Mouse (Mus musculus): ENCODE results near the gene Prpf39.
A peak's percentile ranks its signal among the peaks of the same experiment; 100 is the strongest.

The Prpf39 gene

GRCm38 (mm10) chr12:65036190-65036870 is at the start of gene Prpf39:
Prpf39 (plus strand) TSS chr12:65036333.
- DNase-seq (ENCODE audit: low spot score) = peak; percentile 82

- no peak for DNase-seq (ENCODE audit: low spot score)
These were observed 28.4 kb upstream of the Prpf39 start for GRCm38 (mm10) chr12:65007725-65008124.

GRCm38 (mm10) chr12:65022842-65023241 is 13.3 kb upstream of the Prpf39 start:
- no peak for DNase-seq (ENCODE audit: low spot score)

- no peak for DNase-seq (ENCODE audit: low spot score)
These were observed 319 bp upstream of the Prpf39 start for GRCm38 (mm10) chr12:65035839-65036189.

DNA sequence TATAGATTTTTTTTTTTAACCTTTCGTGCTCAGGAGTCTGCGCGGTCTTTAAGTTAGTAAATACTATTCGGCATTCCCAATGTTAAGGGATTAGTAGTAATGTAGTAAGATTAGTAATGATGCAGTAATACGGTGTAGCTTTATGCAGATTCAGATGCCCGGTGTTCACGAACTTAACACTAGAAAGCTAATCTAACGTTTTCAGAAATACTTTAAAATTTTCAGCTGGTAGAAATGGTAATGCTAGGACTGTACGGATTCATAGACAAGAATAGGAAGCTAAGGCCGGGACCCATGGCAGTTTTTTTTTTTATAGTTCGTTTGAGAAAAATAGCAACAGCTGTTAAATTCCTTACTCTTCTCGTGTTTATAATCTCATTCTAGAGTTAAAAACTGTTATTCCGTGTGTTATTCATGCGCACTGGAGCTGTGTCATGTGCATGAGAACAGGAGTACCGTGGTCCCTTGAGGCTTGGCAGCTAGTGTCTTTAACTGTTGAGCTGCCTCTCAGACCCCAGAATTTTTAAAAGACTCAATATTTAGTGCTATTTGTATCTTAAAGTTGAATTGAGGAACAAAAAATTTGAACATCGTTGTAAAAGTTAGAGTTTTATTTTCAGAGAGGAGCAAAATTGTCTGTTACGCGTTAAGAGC is 886 bp downstream of the Prpf39 start:
- no peak for DNase-seq (ENCODE audit: low spot score)

DNA sequence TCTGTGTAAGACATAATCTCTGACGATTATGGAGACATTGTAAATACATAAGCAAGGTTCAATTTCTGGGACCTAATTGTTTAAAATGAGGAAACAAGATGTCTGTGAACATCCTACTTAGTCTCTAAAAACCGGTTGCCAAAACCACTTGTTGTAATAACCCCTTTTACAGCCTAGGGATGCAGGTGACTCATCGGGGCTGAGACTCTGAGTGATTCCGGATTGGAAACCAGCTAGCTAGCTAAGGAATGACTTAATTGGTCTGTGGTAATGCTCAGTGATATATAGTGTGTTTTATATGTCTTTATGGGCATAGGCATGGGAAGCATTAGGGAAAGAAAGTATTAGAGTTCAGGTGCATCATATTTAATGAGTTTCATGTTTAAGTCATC is 1.4 kb downstream of the Prpf39 start:
- no peak for DNase-seq (ENCODE audit: low spot score)

DNA sequence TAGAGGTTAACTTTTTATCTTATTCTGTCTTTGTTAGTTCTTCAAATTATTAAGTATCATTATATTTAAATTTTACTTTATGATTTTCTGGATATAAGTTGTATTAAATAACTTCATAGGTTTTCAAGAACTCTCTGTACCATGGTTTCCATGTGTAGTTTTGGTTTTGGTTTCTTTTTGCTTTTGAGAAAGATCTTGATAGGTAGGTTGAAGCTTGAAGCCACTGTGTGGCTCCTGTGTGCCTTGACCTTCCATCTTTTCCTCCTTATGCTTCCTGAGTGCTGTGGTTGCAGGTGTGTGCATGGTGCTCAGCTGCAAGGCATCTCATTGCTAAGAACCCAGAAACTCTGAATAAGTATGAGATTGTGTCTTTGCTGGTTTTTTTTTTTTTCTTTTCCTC is 12.7 kb downstream of the Prpf39 start:
- DNase-seq (ENCODE audit: low spot score) = no peak

DNA sequence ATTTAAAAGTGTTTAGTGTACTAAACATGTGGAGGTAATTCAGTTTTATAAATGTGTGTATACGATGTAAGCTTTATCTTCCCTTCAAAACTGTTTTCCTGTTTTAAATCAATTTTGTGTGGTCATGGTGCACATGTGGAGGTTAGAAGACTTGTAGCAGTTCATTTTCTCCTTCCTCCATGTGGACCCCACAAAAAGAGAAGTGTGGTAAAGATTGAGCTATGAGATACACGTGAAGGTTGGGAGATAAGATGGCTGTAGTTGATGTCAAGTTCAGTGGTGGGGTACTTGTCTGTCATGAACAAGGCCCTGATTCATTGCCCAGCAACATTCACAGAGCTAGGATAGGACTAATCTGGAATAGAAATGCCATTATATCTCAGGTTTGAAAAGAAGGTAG is 22.1 kb downstream of the Prpf39 start:
- DNase-seq (ENCODE audit: low spot score) = no peak

- DNase-seq (ENCODE audit: low spot score) = no peak
These were observed 24.9 kb downstream of the Prpf39 start for GRCm38 (mm10) chr12:65061082-65061481.

DNA sequence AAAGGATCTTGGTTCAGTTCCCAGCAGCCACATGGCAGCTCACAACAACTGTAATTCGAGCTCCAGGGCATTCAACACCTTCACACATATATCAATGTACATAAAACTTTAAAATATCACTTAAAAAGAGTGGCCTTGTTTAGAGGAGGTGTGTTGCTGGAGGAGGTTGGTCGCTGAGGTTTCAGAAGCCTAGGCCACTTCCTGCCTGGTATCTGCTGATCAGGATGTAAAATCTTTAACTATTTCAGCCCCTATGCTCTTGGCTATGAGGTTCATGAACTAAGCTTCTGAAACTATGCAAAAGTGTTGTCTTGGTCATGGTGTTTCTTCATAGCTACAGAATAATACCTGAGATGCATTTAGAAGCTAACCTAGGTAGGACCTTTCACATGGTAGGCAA is 29.1 kb downstream of the Prpf39 start:
- DNase-seq (ENCODE audit: low spot score) = no peak

- no peak for DNase-seq (ENCODE audit: low spot score)
These were observed 30.1 kb downstream of the Prpf39 start for GRCm38 (mm10) chr12:65066234-65066633.

GRCm38 (mm10) chr12:65068409-65068808 is 32.3 kb downstream of the Prpf39 start:
- no peak for DNase-seq (ENCODE audit: low spot score)

GRCm38 (mm10) chr12:65072911-65073610 is 36.9 kb downstream of the Prpf39 start:
- no peak for DNase-seq (ENCODE audit: low spot score)

DNA sequence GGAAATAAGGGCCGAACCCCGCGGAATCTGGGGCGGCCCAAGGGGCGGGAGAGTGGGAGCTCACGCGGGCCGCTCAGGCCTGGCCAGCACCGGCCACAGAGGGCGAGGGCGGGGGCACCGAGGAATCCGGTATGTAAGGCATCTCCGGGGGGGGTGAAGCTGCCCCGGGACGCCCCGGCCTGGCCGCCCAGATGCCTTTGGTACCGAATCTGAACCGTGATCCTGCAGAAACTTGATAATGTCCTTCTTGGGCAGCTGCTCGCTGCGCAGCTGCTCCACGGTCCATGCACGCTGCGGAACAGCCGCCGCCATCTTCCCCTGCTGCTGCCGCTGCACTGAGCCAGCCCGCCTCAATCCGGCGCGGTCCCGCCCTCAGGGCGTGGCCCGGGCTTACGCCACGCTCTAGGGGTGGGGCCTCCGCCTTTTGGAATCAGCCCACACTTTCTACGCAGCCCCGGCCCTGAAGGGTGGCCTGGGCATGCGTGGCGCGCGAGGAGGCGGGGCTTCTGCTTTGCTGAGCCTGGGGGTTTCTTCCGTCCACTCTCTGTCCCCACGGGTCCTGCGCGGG is 37.6 kb downstream of the Prpf39 start, which contains the start of gene Fkbp3:
TSS of gene Fkbp3 (minus strand) at position 397 of the 568 bp plus-strand sequence.
- peak; percentile 95 for DNase-seq (ENCODE audit: low spot score)

- DNase-seq (ENCODE audit: low spot score) = no peak
These were observed 38.5 kb downstream of the Prpf39 start for GRCm38 (mm10) chr12:65074651-65075050.

- DNase-seq (ENCODE audit: low spot score) = peak; percentile 84
These were observed 39.1 kb downstream of the Prpf39 start, which contains the start of gene Fancm for GRCm38 (mm10) chr12:65075085-65075732. Fancm (plus strand) TSS chr12:65075603.

DNA sequence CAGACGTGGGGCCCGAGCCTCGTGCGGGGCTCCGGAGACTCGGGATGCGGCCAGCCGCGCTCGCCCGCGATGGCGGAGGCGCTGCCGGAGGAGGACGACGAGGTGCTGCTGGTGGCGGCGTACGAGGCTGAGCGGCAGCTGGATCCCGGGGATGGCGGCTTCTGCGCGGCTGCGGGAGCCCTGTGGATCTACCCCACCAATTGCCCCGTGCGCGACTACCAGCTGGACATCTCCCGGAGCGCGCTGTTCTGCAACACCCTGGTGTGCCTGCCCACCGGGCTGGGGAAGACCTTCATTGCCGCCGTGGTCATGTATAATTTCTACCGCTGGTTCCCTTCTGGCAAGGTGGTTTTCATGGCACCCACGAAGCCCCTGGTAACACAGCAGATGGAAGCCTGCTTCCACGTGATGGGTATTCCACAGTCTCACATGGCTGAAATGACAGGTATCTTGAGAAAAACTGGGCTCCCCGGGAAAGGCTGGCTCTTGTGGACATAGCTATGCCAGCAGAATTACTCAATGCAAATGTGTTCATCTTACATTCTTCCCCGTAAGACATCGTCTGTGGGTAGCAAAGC is 39.7 kb downstream of the Prpf39 start:
- no peak for DNase-seq (ENCODE audit: low spot score)

DNA sequence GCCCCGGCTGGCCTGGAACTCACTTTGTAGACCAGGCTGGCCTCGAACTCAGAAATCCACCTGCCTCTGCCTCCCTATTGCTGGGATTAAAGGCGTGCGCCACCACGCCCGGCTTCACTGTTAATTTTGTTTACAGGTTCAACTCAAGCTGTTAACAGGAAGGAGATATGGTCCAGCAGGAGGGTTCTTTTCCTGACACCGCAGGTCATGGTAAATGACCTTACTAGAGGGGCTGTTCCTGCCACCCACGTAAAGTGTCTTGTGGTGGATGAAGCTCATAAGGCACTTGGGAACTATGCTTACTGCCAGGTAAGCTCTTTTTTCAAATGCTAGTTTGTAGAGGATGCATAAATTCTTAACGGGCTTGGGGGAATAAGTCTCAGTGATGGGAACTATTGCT is 40.8 kb downstream of the Prpf39 start:
- DNase-seq (ENCODE audit: low spot score) = no peak

GRCm38 (mm10) chr12:65108746-65109145 is 72.6 kb downstream of the Prpf39 start:
- DNase-seq (ENCODE audit: low spot score) = no peak

- DNase-seq (ENCODE audit: low spot score) = no peak
These were observed 75.4 kb downstream of the Prpf39 start for GRCm38 (mm10) chr12:65111503-65111902.

GRCm38 (mm10) chr12:65112811-65113210 is 76.7 kb downstream of the Prpf39 start:
- DNase-seq (ENCODE audit: low spot score) = no peak

Data from ovary, adult 18-20 months (tissue).